Mouse (Mus musculus): ENCODE measurements at regions not wholly inside any gene's neighbourhood (a gene's known extent, or its start where the extent isn't known, plus 50 kb on each side); places are given as distances from the start of the nearest gene placed in this dataset.

GRCm38 (mm10) chr4:105944962-105945361 lies 155.3 kb downstream of the Gm12728 start:
- 31% methylated on average over 5 of the region's 5 CpGs for WGBS (ENCODE audit: insufficient replicate concordance)
- Histone ChIP-seq H3K9ac (replicated peaks) (no peak overlapping the region), H3K27ac (no peak overlapping the region), H3K4me1 (replicated peaks; ENCODE audit: control insufficient read depth in 2 of 2, insufficient read depth in 2 of 2, low read length in 1 of 2) (0 out of 4 replicates have a peak, but pooled peaks cover 0 to 2% of the 10 kb centered on the region in 2 experiments), H3K9me3 (ENCODE audit: control insufficient read depth, low read length) (no peaks in the 10 kb centered on the region), H3K27me3 (ENCODE audit: control insufficient read depth, insufficient read depth, low read length) (no peaks in the 10 kb centered on the region), H3K36me3 (replicated peaks; ENCODE audit: control insufficient read depth, insufficient read depth, low read depth) (no peaks in the 10 kb centered on the region), H3K4me2 (ENCODE audit: low read depth) (no peak overlapping the region), H3K4me3 (ENCODE audit: insufficient read depth in 1 of 2, low read depth in 2 of 2, low read length in 2 of 2) (no peak overlapping the region)
- ATAC-seq (ENCODE audit: insufficient read depth) (no peak), DNase-seq (ENCODE audit: low read depth in 3 of 3, low spot score in 3 of 3) (no peak)
- TF ChIP-seq EP300 (IDR thresholded peaks at IDR 0.05; ENCODE audit: low read depth) (no peak), CTCF (IDR thresholded peaks at IDR 0.05; ENCODE audit: low read depth) (no peak)

- WGBS (ENCODE audit: insufficient replicate concordance), result 55% methylated on average over 1 of the region's 1 CpGs
- no peak overlapping the region for H3K9ac ChIP-seq (replicated peaks)
- no peak overlapping the region for H3K4me3 ChIP-seq (ENCODE audit: insufficient read depth in 1 of 2, low read depth in 2 of 2, low read length in 2 of 2)
- H3K9me3 ChIP-seq (ENCODE audit: control insufficient read depth, low read length), result no peaks in the 10 kb centered on the region
- no peak for TF ChIP-seq CTCF (IDR thresholded peaks at IDR 0.05; ENCODE audit: low read depth)
- TF ChIP-seq EP300 (IDR thresholded peaks at IDR 0.05; ENCODE audit: low read depth), result no peak
- H3K4me2 ChIP-seq (ENCODE audit: low read depth), result no peak overlapping the region
- ATAC-seq (ENCODE audit: insufficient read depth) (no peak), DNase-seq (ENCODE audit: low read depth in 3 of 3, low spot score in 3 of 3) (no peak)
- no peak overlapping the region for H3K27ac ChIP-seq
- no peaks in the 10 kb centered on the region for H3K36me3 ChIP-seq (replicated peaks; ENCODE audit: control insufficient read depth, insufficient read depth, low read depth)
- 0 out of 4 replicates have a peak, but pooled peaks cover 0 to 2% of the 10 kb centered on the region in 2 experiments for H3K4me1 ChIP-seq (replicated peaks; ENCODE audit: control insufficient read depth in 2 of 2, insufficient read depth in 2 of 2, low read length in 1 of 2)
- H3K27me3 ChIP-seq (ENCODE audit: control insufficient read depth, insufficient read depth, low read length), result no peaks in the 10 kb centered on the region
These were observed 156.3 kb downstream of the Gm12728 start for GRCm38 (mm10) chr4:105945921-105946320.

GRCm38 (mm10) chr4:105948326-105948725 lies 158.7 kb downstream of the Gm12728 start:
- no peaks in the 10 kb centered on the region for H3K36me3 ChIP-seq (replicated peaks; ENCODE audit: control insufficient read depth, insufficient read depth, low read depth)
- H3K9me3 ChIP-seq (ENCODE audit: control insufficient read depth, low read length), result no peaks in the 10 kb centered on the region
- ATAC-seq (ENCODE audit: insufficient read depth) (no peak), DNase-seq (ENCODE audit: low read depth in 3 of 3, low spot score in 3 of 3) (no peak)
- H3K27ac ChIP-seq, result no peak overlapping the region
- H3K9ac ChIP-seq (replicated peaks), result no peak overlapping the region
- no peak overlapping the region for H3K4me2 ChIP-seq (ENCODE audit: low read depth)
- H3K27me3 ChIP-seq (ENCODE audit: control insufficient read depth, insufficient read depth, low read length), result no peaks in the 10 kb centered on the region
- TF ChIP-seq CTCF (IDR thresholded peaks at IDR 0.05; ENCODE audit: low read depth) (no peak), EP300 (IDR thresholded peaks at IDR 0.05; ENCODE audit: low read depth) (no peak)
- WGBS (ENCODE audit: insufficient replicate concordance), result 58% methylated on average over 5 of the region's 5 CpGs
- 0 out of 4 replicates have a peak, but pooled peaks cover 0 to 2% of the 10 kb centered on the region in 2 experiments for H3K4me1 ChIP-seq (replicated peaks; ENCODE audit: control insufficient read depth in 2 of 2, insufficient read depth in 2 of 2, low read length in 1 of 2)
- H3K4me3 ChIP-seq (ENCODE audit: insufficient read depth in 1 of 2, low read depth in 2 of 2, low read length in 2 of 2), result no peak overlapping the region

GRCm38 (mm10) chr4:105952406-105952805 lies 162.7 kb downstream of the Gm12728 start:
- no peak for ATAC-seq (ENCODE audit: insufficient read depth)
- H3K4me1 ChIP-seq (replicated peaks; ENCODE audit: control insufficient read depth in 2 of 2, insufficient read depth in 2 of 2, low read length in 1 of 2), result no peaks in the 10 kb centered on the region
- TF ChIP-seq EP300 (IDR thresholded peaks at IDR 0.05; ENCODE audit: low read depth), result no peak
- no peak for TF ChIP-seq CTCF (IDR thresholded peaks at IDR 0.05; ENCODE audit: low read depth)
- H3K36me3 ChIP-seq (replicated peaks; ENCODE audit: control insufficient read depth, insufficient read depth, low read depth), result no peaks in the 10 kb centered on the region
- H3K9ac ChIP-seq (replicated peaks), result no peak overlapping the region
- H3K4me3 ChIP-seq (ENCODE audit: insufficient read depth in 1 of 2, low read depth in 2 of 2, low read length in 2 of 2), result no peak overlapping the region
- DNase-seq (ENCODE audit: low read depth in 3 of 3, low spot score in 3 of 3), result no peak
- H3K9me3 ChIP-seq (ENCODE audit: control insufficient read depth, low read length), result no peaks in the 10 kb centered on the region
- H3K27me3 ChIP-seq (ENCODE audit: control insufficient read depth, insufficient read depth, low read length), result no peaks in the 10 kb centered on the region
- no peak overlapping the region for H3K27ac ChIP-seq
- no peak overlapping the region for H3K4me2 ChIP-seq (ENCODE audit: low read depth)
- 58% methylated on average over 3 of the region's 3 CpGs for WGBS (ENCODE audit: insufficient replicate concordance)

- H3K9me3 ChIP-seq (ENCODE audit: control insufficient read depth, low read length), result no peaks in the 10 kb centered on the region
- H3K36me3 ChIP-seq (replicated peaks; ENCODE audit: control insufficient read depth, insufficient read depth, low read depth), result no peaks in the 10 kb centered on the region
- TF ChIP-seq CTCF (IDR thresholded peaks at IDR 0.05; ENCODE audit: low read depth) (no peak), EP300 (IDR thresholded peaks at IDR 0.05; ENCODE audit: low read depth) (no peak)
- H3K4me2 ChIP-seq (ENCODE audit: low read depth), result no peak overlapping the region
- WGBS (ENCODE audit: insufficient replicate concordance), result 43% methylated on average over 2 of the region's 2 CpGs
- no peak overlapping the region for H3K27ac ChIP-seq
- no peak for DNase-seq (ENCODE audit: low read depth in 3 of 3, low spot score in 3 of 3)
- H3K4me3 ChIP-seq (ENCODE audit: insufficient read depth in 1 of 2, low read depth in 2 of 2, low read length in 2 of 2), result no peak overlapping the region
- H3K9ac ChIP-seq (replicated peaks), result no peak overlapping the region
- ATAC-seq (ENCODE audit: insufficient read depth), result no peak
- no peaks in the 10 kb centered on the region for H3K4me1 ChIP-seq (replicated peaks; ENCODE audit: control insufficient read depth in 2 of 2, insufficient read depth in 2 of 2, low read length in 1 of 2)
- H3K27me3 ChIP-seq (ENCODE audit: control insufficient read depth, insufficient read depth, low read length), result no peaks in the 10 kb centered on the region
These were observed 166.8 kb downstream of the Gm12728 start for GRCm38 (mm10) chr4:105956516-105956915.

All from liver, embryonic 14.5 days (tissue).